Mouse (Mus musculus): ENCODE data around the gene Fam149a. TPM values are rescaled to one million over a fixed set of nuclear protein-coding genes. Genes with fewer than 3 reads are reported as not detected.

Gene Fam149a
- 8.5 and 9.5 TPM in 2 replicates for polyA plus RNA-seq (2012; rRNA removed)

DNA sequence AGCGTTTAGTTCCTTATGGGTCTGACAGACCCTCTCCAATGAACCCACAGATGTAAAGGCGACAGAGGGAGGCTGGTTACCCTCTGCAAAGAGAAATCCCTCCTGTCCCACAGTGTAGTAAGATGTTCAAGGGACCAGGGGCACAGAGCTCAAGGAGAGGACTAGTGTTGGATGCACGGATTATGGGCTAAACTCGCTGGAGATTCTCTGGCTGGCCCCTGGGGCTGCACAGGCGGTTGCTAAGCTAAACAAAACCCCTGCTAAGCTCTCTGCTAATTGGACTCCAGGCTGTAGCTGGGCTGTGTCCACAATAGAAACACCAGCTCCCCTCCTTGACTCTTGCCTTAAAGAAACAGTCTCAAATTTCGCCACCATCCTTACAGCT is at the start of gene Fam149a:
Gene Fam149a (minus strand): TSS at position 329 of the 385 bp plus-strand sequence.
- no peak for DNase-seq (ENCODE audit: low read depth)

DNA sequence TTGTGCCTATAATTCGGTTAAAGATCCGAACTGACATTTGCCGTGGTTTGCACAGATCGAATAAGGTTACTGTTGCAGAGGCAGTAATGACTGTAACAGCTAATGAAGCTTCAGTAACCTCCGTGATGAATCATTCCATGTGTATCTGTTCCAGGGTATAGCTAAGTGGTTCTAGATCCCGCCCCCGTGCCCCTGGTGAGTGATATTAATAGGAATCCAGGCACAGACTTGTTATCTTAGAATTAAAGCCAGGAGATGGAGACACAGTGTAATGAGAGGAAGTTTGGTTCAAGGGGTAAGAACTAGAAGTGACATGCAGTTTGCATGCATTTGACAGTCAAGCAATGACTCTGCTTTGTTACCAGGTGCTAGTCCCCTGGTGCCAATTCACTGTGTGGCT is 38.1 kb upstream of the Fam149a start:
- DNase-seq (ENCODE audit: low read depth): no peak

DNA sequence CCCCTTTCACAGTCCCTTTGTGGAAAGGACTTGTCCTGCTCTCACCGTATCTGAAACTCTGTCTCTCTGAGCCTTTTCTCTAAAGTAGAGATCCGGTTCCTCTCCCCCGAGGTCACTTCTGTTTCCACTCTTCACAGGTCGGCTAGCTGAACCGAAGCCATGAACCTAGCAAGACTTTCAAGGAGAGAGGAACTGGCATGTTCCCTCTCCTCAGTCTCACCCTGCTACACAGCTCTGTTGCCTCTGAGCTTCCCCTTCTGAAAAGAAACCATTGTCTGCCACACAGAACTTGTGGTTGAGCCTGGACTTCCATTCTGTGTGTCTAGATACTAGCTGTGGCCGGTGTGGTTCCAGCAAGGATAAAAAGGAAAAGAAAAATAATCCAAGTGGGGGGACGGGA is 32.9 kb upstream of the Fam149a start:
- no peak for DNase-seq (ENCODE audit: low read depth)

DNA sequence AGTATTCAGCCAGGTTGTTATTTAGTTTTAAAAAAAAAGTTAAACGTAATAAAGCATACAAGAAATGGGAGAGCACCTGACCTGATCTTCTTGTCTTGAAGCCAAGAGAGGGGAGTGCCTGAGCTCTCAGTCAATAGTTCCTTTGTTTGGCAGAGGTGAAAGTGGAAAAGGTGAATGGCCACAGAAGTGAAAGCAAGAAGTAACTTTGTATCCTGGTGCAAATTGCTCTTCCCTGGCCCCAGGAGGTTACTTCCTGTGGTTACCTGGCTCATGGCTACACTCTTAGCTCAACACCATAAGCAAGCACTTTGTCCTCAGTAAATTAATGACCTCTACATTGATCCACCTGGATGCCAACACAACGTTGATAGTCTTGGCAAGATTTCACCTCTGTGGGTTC is 28.8 kb upstream of the Fam149a start, which contains the start of gene Tlr3:
Gene Tlr3 (minus strand): TSS at position 199 of the 400 bp plus-strand sequence.
- no peak for DNase-seq (ENCODE audit: low read depth)

DNA sequence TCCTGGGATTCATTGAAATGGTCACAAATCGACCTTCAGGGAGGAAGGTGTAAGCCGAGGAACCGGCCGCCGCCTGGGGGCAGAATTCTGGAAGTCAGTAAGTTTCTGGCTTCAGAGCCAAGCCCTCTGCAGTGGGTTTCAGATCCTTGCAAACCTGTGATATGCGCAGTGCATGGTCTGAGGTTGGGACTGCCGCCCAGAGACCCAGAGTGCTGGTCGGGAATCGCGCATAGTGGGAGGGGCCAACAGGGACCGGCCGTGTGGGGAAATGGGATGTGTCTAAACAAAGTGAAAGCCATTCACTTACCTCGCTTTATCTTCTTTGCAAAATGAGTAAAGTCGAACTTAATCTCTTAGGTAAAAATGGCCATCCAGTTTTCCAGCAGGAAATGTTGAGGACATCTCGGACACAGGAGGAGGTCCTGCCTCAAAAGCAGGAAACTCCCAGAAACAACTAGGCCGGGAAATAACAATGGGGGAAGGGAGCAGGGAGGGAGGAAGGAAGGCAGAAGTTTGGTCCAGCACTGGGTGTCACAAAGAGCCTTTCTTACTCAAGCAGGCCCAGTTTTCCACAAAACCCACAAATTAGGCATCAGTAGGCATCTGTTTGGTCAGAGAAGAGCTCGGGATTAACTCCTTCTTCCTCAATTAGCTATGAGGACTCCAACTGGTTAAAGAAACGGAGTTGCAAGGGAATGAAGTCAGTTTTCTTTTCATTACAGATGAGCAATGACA is 28.2 kb upstream of the Fam149a start:
- DNase-seq (ENCODE audit: low read depth): no peak

DNA sequence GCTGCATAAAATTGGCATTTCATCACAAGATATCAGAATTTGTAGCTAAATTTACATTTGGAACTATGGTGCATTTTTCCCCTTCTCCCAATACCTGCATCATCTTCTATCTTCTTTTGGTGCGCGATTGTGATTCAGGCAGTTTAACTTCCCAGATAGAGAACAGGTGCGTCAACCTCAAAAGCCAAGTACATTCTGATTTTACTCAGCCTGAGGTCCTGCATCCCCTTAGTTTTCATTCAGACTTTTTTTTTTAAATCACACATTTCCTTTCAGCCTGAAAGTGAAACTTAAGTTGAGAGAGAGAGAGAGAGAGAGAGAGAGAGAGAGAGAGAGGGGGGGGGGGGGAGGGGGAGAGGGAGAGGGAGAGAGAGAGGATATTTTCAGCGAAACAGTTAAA is 27.6 kb upstream of the Fam149a start:
- no peak for DNase-seq (ENCODE audit: low read depth)

DNA sequence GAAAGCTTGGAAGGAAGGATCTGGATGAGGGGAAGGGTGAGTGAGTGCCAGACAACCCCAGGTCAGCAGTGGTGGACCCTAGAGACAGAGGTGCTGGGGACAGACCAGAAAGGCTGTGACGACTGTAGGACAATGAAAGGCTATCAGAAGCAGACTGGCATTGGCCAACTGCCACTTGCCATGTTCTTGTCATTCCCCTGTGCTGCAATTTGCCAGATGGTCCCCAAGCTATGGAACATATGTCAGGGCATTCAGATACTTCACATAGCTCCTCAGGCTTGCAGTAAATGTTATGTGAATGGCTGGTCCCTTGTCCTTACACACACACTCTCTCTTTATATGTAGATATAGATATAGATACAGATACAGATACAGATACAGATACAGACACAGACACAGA is 1.2 kb upstream of the Fam149a start:
- no peak for DNase-seq (ENCODE audit: low read depth)

DNA sequence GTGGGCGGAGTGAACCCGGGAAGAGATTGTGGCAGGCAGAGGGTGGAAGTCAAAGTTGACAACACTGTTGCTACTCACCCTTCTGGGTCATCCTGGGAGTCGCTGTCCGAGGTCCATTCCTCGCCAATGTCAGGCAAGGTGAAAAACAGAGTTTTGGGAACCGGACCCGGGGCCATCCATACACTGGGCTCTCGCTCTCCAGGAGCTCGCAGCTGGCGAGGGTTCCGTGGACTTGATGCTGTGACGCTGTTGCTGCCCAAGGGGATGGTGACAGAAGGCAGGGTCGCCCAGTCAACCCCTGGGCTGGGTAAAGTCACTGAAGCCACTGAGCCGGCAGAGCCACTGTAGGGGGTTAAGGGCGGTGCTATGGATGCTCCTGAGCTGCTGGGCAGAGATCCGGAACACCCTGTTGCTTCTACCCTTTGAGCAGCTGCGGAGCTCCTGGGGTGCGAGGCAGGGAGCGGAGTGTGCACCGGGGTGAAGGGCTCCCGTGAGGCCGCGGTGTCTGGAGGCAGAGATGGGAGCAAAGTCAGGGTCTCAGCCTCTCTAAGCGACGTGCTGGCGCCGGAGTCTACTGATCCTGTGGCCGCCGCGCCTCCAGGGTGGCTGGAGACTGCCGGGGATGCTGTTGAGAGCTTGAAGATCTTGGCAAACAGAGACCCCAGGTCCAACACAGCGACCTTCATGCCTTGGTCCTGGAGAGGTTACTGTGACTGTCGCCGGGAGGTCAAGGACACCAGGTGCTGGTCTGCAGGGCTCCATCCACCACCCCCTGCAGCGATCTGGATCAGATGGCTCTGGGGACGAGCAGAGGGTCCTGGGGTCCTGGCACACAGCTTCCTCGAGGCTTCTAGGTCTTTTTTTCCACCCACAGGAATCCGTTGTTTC is 772 bp downstream of the Fam149a start:
- no peak for DNase-seq (ENCODE audit: low read depth)

DNA sequence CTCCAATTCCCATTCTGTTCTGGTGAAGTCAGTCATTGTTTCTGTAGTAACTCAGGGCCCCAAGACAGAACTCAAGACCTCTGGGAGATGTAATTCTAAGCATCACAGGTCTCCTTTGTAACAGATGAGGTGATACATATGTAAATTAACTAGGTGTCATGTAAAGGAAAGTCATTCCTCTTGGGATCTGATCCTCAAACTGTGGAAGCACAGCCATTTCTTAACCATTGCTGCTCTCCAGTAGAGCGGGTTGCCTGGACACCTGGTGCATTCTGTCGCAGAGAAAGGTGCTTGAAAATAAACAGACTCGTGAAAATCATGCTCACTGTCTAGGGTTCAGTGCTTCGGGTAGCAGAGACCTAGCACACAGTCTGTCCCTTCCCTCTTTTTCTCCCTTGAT is 1.5 kb downstream of the Fam149a start:
- no peak for DNase-seq (ENCODE audit: low read depth)

DNA sequence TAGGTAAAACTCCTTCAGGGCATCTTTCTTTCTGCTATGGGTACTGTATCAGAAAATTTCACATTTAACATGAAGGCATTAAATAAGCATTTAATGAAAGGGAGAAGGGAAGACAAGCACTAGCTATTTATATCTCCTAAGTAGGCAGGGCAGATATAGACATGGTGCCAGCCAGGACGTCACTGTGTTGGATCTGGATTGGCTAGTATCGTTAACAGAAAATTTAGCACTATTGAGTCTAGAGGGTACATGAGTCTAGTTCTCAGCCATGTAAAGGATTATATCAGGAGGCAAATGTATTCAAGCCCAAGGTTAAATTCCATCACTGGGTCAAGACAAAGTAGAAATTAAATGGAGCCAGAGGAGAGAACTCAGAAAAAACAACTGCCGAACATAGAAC is 8.0 kb downstream of the Fam149a start:
- DNase-seq (ENCODE audit: low read depth): no peak

DNA sequence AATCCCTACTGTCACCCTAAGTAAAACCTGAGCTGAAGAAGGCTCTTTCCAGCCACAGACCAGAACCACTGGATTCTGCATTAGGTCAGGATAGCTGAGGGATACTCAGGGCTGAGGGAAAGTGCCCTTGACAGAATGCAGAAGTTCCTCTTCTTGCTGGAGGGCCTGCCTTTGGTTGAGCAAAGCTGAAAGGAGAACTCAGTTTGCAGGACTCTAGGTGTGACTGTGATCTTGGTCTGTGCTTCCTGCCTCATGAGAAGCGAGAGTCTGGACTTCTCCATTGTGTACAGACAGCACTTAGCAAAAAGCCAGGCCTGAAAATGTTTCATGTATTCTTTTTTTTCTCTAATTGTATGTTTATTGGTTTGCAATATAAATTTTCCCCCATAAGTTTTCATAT is 14.9 kb downstream of the Fam149a start:
- DNase-seq (ENCODE audit: low read depth): no peak

DNA sequence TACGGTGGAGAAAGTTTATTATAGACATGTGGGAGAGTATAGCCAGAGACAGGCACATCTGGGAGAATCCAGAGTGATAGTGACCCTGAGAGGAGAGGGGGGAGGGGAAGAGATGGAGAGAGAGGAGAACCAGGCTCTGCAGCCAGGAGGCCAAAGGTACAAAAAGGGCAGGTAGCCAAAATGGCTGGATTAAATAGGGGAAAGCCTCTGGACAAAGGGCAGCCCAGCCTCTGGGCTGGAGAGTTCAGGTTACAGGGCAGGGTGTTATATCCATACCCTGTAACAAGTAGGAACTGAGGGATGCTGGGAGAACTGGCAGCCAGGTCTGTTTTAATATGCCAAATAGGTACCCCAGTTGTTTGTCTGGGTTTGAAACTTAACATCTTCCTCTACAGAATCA is 18.9 kb downstream of the Fam149a start:
- no peak for DNase-seq (ENCODE audit: low read depth)

DNA sequence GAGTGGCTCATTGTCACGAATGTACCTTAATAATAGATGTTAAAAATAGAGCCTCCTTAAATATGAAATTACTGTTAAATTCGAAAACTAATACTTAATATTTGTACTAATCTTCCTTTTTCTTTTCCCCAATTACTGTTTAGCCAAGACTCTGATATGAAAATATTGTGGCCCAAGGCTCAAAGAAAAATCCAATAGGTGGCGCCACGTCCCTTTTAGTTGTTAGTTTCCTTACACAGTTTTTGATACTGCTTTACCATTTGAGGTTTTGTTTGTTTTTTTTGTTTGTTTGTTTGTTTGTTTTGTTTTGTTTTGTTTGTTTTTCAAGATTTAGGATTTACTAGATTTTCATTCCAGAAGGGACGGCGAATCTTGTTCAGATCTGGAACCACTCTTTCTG is 19.8 kb downstream of the Fam149a start:
- DNase-seq (ENCODE audit: low read depth): no peak

DNA sequence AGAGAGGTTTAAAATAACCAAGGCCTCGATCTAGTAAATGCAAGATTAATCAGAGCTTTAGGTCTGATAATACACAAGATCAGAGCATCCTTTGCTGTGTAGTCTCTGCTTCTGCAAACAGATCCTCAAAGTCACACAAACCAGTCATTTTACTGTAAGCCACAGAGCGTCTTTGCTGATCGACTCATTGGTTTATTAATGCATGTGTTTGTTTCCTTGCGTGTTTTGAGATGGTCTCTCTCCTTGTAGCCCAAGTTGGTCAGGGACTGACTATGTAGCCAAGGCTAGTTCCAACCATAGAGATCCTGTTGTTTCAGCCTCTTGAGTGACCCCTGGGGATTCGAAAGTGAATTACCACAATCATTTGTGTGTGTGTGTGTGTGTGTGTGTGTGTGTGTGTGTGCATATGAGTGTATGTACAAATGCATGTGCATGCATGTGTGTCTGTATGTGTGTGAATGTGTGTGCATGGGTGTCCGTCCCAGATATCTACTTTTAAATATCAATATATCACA is 22.9 kb downstream of the Fam149a start:
- DNase-seq (ENCODE audit: low read depth): no peak

DNA sequence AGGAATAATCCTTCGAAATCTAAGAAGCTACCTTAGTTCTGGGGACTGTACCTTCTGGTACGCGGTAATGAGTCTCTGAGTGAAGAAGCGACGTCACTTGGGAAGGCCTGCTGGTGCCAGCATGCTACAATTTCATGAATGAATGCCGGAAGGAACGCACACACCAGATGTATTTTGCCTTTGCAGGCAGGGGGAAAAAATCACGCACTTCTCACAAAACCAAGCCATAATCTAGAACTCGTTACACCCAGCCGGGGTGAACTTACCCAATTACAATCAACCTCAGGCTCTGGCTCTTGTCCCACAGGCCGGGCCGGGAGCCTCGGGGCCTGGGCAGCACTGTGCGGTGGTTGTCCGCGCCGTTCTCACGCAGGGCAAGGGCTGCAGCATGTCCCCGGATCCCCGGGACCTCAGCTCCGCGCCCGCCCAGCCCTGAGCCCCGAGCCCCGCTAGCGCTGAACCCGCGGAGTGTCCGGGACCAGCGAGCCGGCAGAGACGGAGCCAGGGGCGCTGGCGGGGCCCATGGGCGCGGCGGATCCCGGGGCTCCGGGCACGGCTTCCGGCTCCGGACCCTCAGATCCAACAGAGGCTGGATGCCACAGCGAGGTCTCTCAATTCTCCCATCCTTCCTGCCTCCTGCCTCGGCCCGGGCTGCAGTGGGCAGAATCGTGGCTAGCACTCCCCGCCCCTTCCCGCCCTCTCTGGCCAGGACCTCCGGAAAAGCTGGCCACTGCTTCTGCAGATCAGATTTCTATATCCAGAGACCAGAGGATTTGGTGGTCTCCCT is 23.8 kb downstream of the Fam149a start:
- no peak for DNase-seq (ENCODE audit: low read depth)

DNA sequence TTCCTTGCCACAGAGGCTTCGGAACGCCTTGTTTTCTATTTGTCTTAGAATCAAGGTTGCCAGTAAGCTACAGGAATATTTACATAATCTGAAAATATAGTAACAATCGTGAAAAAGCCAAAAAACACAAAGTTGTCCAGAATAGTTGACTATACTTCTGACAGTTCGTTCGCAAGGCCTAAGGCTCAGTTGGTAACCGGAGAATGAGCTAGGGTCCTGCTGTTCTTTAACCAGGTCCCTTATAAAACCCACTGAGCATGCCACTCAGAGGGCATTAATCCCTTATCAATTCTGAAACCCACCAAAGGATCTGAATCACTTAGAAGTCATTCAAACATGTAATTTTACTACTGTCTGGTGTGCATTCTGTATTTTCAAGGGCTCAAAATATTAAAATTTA is 26.3 kb downstream of the Fam149a start:
- DNase-seq (ENCODE audit: low read depth): no peak

DNA sequence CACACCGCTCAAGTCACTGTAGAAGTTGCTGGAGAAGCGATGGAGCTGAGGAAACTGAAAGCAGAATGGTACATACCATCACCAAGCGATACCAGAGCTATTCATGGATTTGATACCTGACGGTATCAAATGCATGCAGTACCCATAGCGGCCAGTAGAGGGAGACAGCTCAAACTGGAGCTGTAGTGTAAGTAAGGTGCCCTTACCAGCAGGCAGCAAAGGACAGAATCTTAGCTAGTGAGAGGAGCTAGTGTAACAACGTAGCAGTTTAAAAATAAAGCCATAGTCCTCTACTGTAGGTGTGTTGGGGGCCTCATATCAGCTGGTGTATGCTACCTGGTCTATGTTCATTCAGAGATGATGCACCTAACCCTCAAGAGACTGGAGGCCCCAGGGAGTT is 37.1 kb downstream of the Fam149a start:
- DNase-seq (ENCODE audit: low read depth): no peak

DNA sequence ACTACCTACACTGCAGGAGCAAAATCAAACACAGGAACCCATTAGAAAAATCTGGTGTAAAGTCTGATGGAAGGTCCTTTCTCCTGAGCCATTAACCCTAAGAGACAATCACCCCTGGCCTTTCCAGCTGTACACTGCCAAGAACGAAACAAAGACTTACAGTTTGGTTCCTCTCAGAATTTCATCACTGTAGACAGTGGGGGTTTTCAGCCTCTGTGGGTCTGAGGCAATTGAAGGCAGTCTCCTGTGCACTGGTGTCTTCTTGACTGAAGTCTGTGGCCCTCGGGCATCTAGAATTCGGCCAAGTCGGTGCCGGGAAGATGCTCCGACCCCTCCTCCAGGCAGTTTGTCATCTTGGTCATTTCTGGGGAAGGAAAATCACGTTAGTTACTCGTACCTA is 37.8 kb downstream of the Fam149a start:
- no peak for DNase-seq (ENCODE audit: low read depth)

DNA sequence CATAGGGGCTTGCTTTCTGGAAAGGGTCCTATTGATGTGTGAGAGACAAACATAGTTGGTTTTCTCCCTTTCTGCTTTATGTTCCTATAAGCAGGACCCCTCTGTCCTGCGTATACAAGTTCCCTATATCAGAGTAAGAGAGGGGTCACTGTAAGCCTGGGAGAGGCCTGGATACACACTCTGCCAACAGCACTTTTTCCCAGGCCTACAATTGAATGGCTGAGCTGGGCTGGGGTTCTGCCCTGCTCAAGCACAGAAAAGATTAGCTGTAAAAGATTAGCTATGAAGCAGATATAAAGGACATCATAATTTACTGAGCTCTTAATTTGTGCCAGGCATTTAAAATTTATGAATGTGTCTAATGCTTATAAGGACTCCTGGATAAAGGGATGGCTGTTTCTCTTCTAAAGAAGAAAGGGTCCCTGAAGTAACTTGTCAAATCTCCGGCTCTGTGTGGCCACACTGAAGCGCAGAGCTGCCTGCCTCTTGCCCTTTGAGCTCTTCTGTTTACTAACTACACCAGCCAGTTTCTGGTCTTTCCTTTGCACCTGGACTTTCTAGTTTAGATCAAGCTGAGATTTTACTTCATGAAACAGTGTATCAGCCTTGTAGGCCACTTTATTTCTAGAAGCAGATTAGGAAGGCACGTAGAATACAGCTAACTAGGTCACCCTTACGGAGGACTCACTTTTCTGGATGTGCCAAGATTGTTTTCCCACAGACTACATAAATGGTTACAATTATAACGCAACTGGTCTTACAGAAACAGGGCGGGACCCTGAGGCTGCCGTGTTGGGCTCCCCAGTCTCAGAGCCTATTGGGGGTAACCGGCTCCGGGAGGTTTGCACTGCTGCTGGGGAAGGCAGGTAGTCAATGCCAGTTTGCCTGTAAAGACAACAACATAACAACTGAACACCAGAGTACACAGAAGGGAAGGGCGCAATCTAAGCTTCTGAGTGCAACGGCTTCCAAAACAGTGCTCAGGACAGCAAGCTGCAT is 40.2 kb downstream of the Fam149a start:
- DNase-seq (ENCODE audit: low read depth): no peak

DNA sequence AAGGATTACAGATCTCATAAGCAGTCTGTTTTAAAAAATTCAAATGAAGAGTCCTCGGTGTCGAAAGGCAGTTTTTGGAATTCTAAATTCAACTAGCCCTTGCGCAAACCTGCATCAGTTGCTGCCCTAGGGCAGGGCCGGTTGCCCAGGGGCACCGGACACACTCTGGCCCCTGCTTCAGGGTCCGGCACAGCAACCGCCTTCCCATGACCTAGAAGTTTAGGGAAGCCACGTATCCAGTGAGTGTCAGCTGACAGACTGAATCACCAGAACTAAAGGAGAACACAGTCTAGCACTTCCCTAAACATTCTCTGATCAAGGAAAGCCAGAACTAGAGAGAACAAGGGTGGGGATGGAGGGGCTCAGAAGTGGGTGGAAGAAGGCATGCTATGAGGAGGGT is 48.6 kb downstream of the Fam149a start:
- DNase-seq (ENCODE audit: low read depth): no peak

Data from gonadal fat pad, adult 2 months (tissue).